Mouse (Mus musculus): Measurements from ENCODE around the gene Znfx1.

- TF ChIP-seq CTCF (IDR thresholded peaks at IDR 0.05; ENCODE audit: borderline replicate concordance, extremely low read depth, insufficient read depth, insufficient read length) (no peak), POLR2A (IDR thresholded peaks at IDR 0.05; ENCODE audit: borderline replicate concordance, extremely low read depth, insufficient read depth, insufficient read length, poor library complexity, severe bottlenecking) (no peak)
These were observed 2.5 kb downstream of the Znfx1 start for GRCm38 (mm10) chr2:167060360-167060759.

Measured in brain, embryonic 14.5 days (tissue).